Mouse (Mus musculus) limb, embryonic 15.5 days (tissue): ENCODE measurements at regions not wholly inside any gene's neighbourhood (a gene's known extent, or its start where the extent isn't known, plus 50 kb on each side); places are given as distances from the start of the nearest gene placed in this dataset.

ENCODE experiments used
- ATAC-seq: fragments of 200-750 bp; cut with Nextera tagmentation; 2 replicates; pipeline ENCODE4 v1.8.0; 2017; ENCODE audit warnings: low read depth, moderate TSS enrichment; ENCODE audit not compliant: insufficient number of reproducible peaks, low FRiP score, low TSS enrichment
- H3K27ac ChIP-seq: fragments of 300-500 bp; sonication (generic); 2 replicates; pipeline ENCODE4 v1.5.1; 2015; ENCODE audit warnings: moderate library complexity, mild to moderate bottlenecking, inconsistent platforms
- H3K27me3 ChIP-seq: fragments of 300-500 bp; sonication (generic); 2 replicates; pipeline ENCODE4 v1.6.1; 2015; ENCODE audit warnings: inconsistent platforms
- H3K36me3 ChIP-seq: fragments of 300-500 bp; sonication (generic); 2 replicates; pipeline ENCODE4 v1.6.1; 2015; ENCODE audit warnings: inconsistent platforms
- H3K4me1 ChIP-seq: fragments of 300-500 bp; sonication (generic); 2 replicates; pipeline ENCODE4 v1.6.1; 2015; ENCODE audit warnings: inconsistent platforms
- H3K4me2 ChIP-seq: fragments of 300-500 bp; sonication (generic); 2 replicates; pipeline ENCODE4 v1.6.1; 2015; ENCODE audit warnings: mild to moderate bottlenecking, inconsistent platforms
- H3K4me3 ChIP-seq: fragments of 300-500 bp; sonication (generic); 2 replicates; pipeline ENCODE4 v1.5.1; 2015; ENCODE audit warnings: mild to moderate bottlenecking, inconsistent platforms
- H3K9ac ChIP-seq: fragments of 300-500 bp; sonication (generic); 2 replicates; pipeline ENCODE4 v1.6.1; 2015; ENCODE audit warnings: inconsistent platforms
- H3K9me3 ChIP-seq: fragments of 300-500 bp; sonication (generic); 2 replicates; pipeline ENCODE4 v1.6.1; 2016; ENCODE audit warnings: inconsistent platforms
- WGBS: fragments of 180-500 bp; shearing (Covaris S2); methylation state at CpG from one replicate; pipeline ENCODE4 v1.1.7; 2015; 5-methylcytosine and 5-hydroxymethylcytosine counted together

GRCm38 (mm10) chr17:83963561-83963960 lies 115.8 kb upstream of the Haao start:
- Histone ChIP-seq H3K4me1 (peaks cover 60% of the 10 kb centered on the region), H3K27ac (peak overlapping the region; percentile 90), H3K4me2 (no peak overlapping the region), H3K36me3 (no peaks in the 10 kb centered on the region), H3K9me3 (no peaks in the 10 kb centered on the region), H3K9ac (no peak overlapping the region), H3K4me3 (no peak overlapping the region), H3K27me3 (no peaks in the 10 kb centered on the region)
- ATAC-seq, result no peak
- WGBS, result 73% methylated on average over 7 of the region's 8 CpGs

- H3K27ac ChIP-seq, result peak overlapping the region; percentile 50; the same call in 1 of the 2 replicates
- peaks cover 65% of the 10 kb centered on the region for H3K4me1 ChIP-seq
- H3K36me3 ChIP-seq, result no peaks in the 10 kb centered on the region
- no peak overlapping the region for H3K4me3 ChIP-seq
- H3K27me3 ChIP-seq, result no peaks in the 10 kb centered on the region
- ATAC-seq, result no peak
- WGBS, result 42% methylated on average over 4 of the region's 4 CpGs
- H3K9me3 ChIP-seq, result no peaks in the 10 kb centered on the region
- H3K9ac ChIP-seq, result no peak overlapping the region
- H3K4me2 ChIP-seq, result no peak overlapping the region
Observed at GRCm38 (mm10) chr17:83962841-83963240, 115.1 kb upstream of the Haao start.

GRCm38 (mm10) chr17:83962126-83962525 lies 114.4 kb upstream of the Haao start:
- 81% methylated on average over 6 of the region's 6 CpGs for WGBS
- H3K27ac ChIP-seq, result peak overlapping the region; percentile 11; the same call in 1 of the 2 replicates
- peaks cover 70% of the 10 kb centered on the region for H3K4me1 ChIP-seq
- ATAC-seq, result no peak
- no peak overlapping the region for H3K9ac ChIP-seq
- no peaks in the 10 kb centered on the region for H3K9me3 ChIP-seq
- no peaks in the 10 kb centered on the region for H3K27me3 ChIP-seq
- no peak overlapping the region for H3K4me2 ChIP-seq
- H3K36me3 ChIP-seq, result no peaks in the 10 kb centered on the region
- no peak overlapping the region for H3K4me3 ChIP-seq

- H3K9me3 ChIP-seq, result no peaks in the 10 kb centered on the region
- H3K27ac ChIP-seq, result peak overlapping the region; percentile 43; the same call in 1 of the 2 replicates
- no peak for ATAC-seq
- no peaks in the 10 kb centered on the region for H3K27me3 ChIP-seq
- H3K4me2 ChIP-seq, result no peak overlapping the region
- peaks cover 83% of the 10 kb centered on the region for H3K4me1 ChIP-seq
- no peak overlapping the region for H3K4me3 ChIP-seq
- H3K36me3 ChIP-seq, result no peaks in the 10 kb centered on the region
- 67% methylated on average over 7 of the region's 7 CpGs for WGBS
- H3K9ac ChIP-seq, result no peak overlapping the region
Observed at GRCm38 (mm10) chr17:83960821-83961220, 113.1 kb upstream of the Haao start.

- H3K4me3 ChIP-seq, result no peak overlapping the region
- H3K27me3 ChIP-seq, result no peaks in the 10 kb centered on the region
- H3K9ac ChIP-seq, result no peak overlapping the region
- H3K36me3 ChIP-seq, result no peaks in the 10 kb centered on the region
- WGBS, result 29% methylated on average over 3 of the region's 3 CpGs
- no peaks in the 10 kb centered on the region for H3K9me3 ChIP-seq
- H3K4me1 ChIP-seq, result peaks cover 84% of the 10 kb centered on the region
- no peak overlapping the region for H3K4me2 ChIP-seq
- peak overlapping the region; percentile 43; the same call in 1 of the 2 replicates for H3K27ac ChIP-seq
- no peak for ATAC-seq
Observed at GRCm38 (mm10) chr17:83960158-83960557, 112.4 kb upstream of the Haao start.

- H3K27ac ChIP-seq, result no peak overlapping the region
- no peaks in the 10 kb centered on the region for H3K9me3 ChIP-seq
- H3K4me1 ChIP-seq, result peaks cover 84% of the 10 kb centered on the region
- no peak overlapping the region for H3K9ac ChIP-seq
- H3K4me3 ChIP-seq, result no peak overlapping the region
- ATAC-seq, result no peak
- H3K27me3 ChIP-seq, result no peaks in the 10 kb centered on the region
- H3K36me3 ChIP-seq, result no peaks in the 10 kb centered on the region
- no peak overlapping the region for H3K4me2 ChIP-seq
- 47% methylated on average over 9 of the region's 9 CpGs for WGBS
Observed at GRCm38 (mm10) chr17:83959159-83959848, 111.5 kb upstream of the Haao start.

GRCm38 (mm10) chr17:83958706-83959105 lies 110.9 kb upstream of the Haao start:
- Histone ChIP-seq H3K4me3 (no peak overlapping the region), H3K4me2 (no peak overlapping the region), H3K9me3 (no peaks in the 10 kb centered on the region), H3K9ac (no peak overlapping the region), H3K4me1 (peaks cover 84% of the 10 kb centered on the region), H3K36me3 (no peaks in the 10 kb centered on the region), H3K27me3 (no peaks in the 10 kb centered on the region), H3K27ac (peak overlapping the region; percentile 64; the same call in 1 of the 2 replicates)
- 86% methylated on average over 3 of the region's 3 CpGs for WGBS
- no peak for ATAC-seq

- H3K27me3 ChIP-seq, result no peaks in the 10 kb centered on the region
- H3K4me1 ChIP-seq, result peaks cover 84% of the 10 kb centered on the region
- H3K9me3 ChIP-seq, result no peaks in the 10 kb centered on the region
- H3K27ac ChIP-seq, result peak overlapping the region; percentile 64
- no peaks in the 10 kb centered on the region for H3K36me3 ChIP-seq
- no peak for ATAC-seq
- WGBS, result 65% methylated on average over 10 of the region's 12 CpGs
- no peak overlapping the region for H3K9ac ChIP-seq
- H3K4me2 ChIP-seq, result no peak overlapping the region
- no peak overlapping the region for H3K4me3 ChIP-seq
Observed at GRCm38 (mm10) chr17:83957661-83958540, 110.1 kb upstream of the Haao start.

GRCm38 (mm10) chr17:83956821-83957565 lies 109.2 kb upstream of the Haao start:
- H3K4me2 ChIP-seq, result no peak overlapping the region
- no peaks in the 10 kb centered on the region for H3K27me3 ChIP-seq
- H3K9ac ChIP-seq, result no peak overlapping the region
- peaks cover 74% of the 10 kb centered on the region for H3K4me1 ChIP-seq
- no peaks in the 10 kb centered on the region for H3K36me3 ChIP-seq
- 46% methylated on average over 12 of the region's 12 CpGs for WGBS
- H3K4me3 ChIP-seq, result no peak overlapping the region
- no peak for ATAC-seq
- no peaks in the 10 kb centered on the region for H3K9me3 ChIP-seq
- H3K27ac ChIP-seq, result peak overlapping the region; percentile 83

- 30% methylated on average over 5 of the region's 5 CpGs for WGBS
- H3K4me2 ChIP-seq, result no peak overlapping the region
- H3K4me1 ChIP-seq, result peaks cover 72% of the 10 kb centered on the region
- no peak overlapping the region for H3K4me3 ChIP-seq
- peak overlapping the region; percentile 83 for H3K27ac ChIP-seq
- H3K36me3 ChIP-seq, result no peaks in the 10 kb centered on the region
- H3K9ac ChIP-seq, result no peak overlapping the region
- peak; percentile 42; the same call in 1 of the 2 replicates for ATAC-seq
- no peaks in the 10 kb centered on the region for H3K27me3 ChIP-seq
- H3K9me3 ChIP-seq, result no peaks in the 10 kb centered on the region
Observed at GRCm38 (mm10) chr17:83955978-83956377, 108.2 kb upstream of the Haao start.

- WGBS, result 65% methylated on average over 10 of the region's 10 CpGs
- H3K4me3 ChIP-seq, result no peak overlapping the region
- H3K9me3 ChIP-seq, result no peaks in the 10 kb centered on the region
- H3K4me2 ChIP-seq, result no peak overlapping the region
- no peak overlapping the region for H3K9ac ChIP-seq
- no peaks in the 10 kb centered on the region for H3K36me3 ChIP-seq
- ATAC-seq, result no peak
- H3K27me3 ChIP-seq, result no peaks in the 10 kb centered on the region
- H3K27ac ChIP-seq, result peak overlapping the region; percentile 83
- H3K4me1 ChIP-seq, result peaks cover 72% of the 10 kb centered on the region
Observed at GRCm38 (mm10) chr17:83955058-83955697, 107.4 kb upstream of the Haao start.
